Mouse (Mus musculus): ENCODE data around the gene Chmp4b. TPM values are rescaled to one million over a fixed set of nuclear protein-coding genes. Genes with fewer than 3 reads are reported as not detected.

The Chmp4b gene
- total RNA-seq (2014; rRNA removed) (54.4 and 57.7 TPM in 2 replicates), polyA plus RNA-seq (2012; rRNA removed) (37.6 and 37.8 TPM in 2 replicates)

DNA sequence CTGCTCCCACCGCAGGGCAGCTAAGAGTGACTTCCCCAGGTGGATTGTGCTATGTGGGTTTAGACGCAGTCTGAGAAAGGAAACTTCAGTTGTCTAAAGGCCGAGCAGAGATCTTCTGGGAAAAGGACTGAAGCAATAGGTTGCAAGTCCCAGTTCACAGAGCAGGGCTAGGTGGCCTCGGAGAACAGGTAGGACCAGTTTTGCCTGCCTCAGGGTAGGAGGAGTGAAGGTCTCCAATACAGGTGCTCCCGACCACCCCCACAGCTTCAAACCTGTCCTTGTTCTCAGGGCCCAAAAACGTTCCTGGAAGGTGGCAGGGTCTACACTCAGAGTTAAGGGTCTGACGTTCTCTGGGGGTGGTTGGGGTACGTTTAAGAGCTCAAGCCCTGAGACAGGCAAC lies at the start of gene Chmp4b:
Gene Chmp4b, plus strand, starts transcription at position 343 of the 400 bp plus-strand sequence.
- no peaks in the 10 kb centered on the region for H3K79me2 ChIP-seq (ENCODE audit: control insufficient read depth, insufficient read depth, low read length)
- H3K9ac ChIP-seq (ENCODE audit: low read depth, low read length) = no peak within 1 kb of the TSS
- TF ChIP-seq CTCF (IDR thresholded peaks at IDR 0.05; ENCODE audit: low read depth, low read length) = no peak
- TF ChIP-seq POLR2A (IDR thresholded peaks at IDR 0.05; ENCODE audit: extremely low read depth, insufficient read depth, low read length) = no peak
- H3K4me1 ChIP-seq (ENCODE audit: control insufficient read depth, insufficient read depth, low read length) = peaks cover 3% of the 10 kb centered on the region
- no peak within 1 kb of the TSS for H3K4me3 ChIP-seq (ENCODE audit: insufficient read depth, low read depth, low read length)
- no peak for DNase-seq (ENCODE audit: extremely low read depth, low read depth, low spot score)
- no peaks in the 10 kb centered on the region for H3K36me3 ChIP-seq (ENCODE audit: control insufficient read depth, insufficient read depth, low read length)
- no peak within 1 kb of the TSS for H3K27ac ChIP-seq (replicated peaks; ENCODE audit: insufficient read depth, low read depth, low read length)
- H3K27me3 ChIP-seq (ENCODE audit: control insufficient read depth, insufficient read depth, low read length) = no peaks in the 10 kb centered on the region
- WGBS = 60% methylated on average over 8 of the region's 8 CpGs

DNA sequence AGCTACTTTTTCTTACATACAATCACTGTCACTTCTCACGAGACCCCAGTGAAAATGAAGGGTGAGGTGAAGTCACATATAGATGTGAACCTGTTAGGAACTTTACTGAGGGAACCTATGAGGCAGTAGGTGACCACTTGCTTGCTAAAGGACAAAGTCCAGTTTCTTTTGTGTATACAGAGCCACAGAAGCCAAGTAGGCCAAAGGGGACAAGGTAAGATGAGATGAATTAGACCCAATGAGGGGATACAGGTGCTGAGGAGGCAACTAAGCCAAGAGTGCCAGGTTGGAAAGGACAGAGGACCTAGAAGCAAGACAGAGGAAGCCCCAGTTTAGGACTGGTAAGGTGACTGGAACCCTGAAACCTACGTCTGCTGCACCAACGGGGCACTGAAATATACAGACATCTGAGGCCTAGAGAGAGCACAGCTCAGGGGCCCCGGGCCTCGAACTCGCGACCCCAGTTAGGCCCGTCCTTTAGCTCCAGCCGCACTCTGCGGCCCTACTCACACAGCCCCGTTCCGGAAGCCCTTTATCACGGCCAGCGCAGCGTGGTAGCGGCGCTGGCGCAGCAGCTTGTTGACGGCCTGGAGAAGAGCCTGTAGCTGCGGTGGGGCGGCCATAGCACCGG lies 48.4 kb upstream of the Chmp4b start:
- peaks cover 25% of the 10 kb centered on the region for H3K4me1 ChIP-seq (ENCODE audit: control insufficient read depth, insufficient read depth, low read length)
- 2% methylated on average over 22 of the region's 22 CpGs for WGBS
- no peaks in the 10 kb centered on the region for H3K27me3 ChIP-seq (ENCODE audit: control insufficient read depth, insufficient read depth, low read length)
- DNase-seq (ENCODE audit: extremely low read depth, low read depth, low spot score) = peak; percentile 94
- peak overlapping the region; percentile 99 for H3K27ac ChIP-seq (replicated peaks; ENCODE audit: insufficient read depth, low read depth, low read length)
- peaks cover 15% of the 10 kb centered on the region; the same call in 1 of the 2 replicates for H3K79me2 ChIP-seq (ENCODE audit: control insufficient read depth, insufficient read depth, low read length)
- H3K4me3 ChIP-seq (ENCODE audit: insufficient read depth, low read depth, low read length) = peak overlapping the region; percentile 97
- TF ChIP-seq POLR2A (IDR thresholded peaks at IDR 0.05; ENCODE audit: extremely low read depth, insufficient read depth, low read length) = peak; percentile 97
- no peak for TF ChIP-seq CTCF (IDR thresholded peaks at IDR 0.05; ENCODE audit: low read depth, low read length)
- H3K36me3 ChIP-seq (ENCODE audit: control insufficient read depth, insufficient read depth, low read length) = peaks cover 13% of the 10 kb centered on the region; the same call in 1 of the 2 replicates
- H3K9ac ChIP-seq (ENCODE audit: low read depth, low read length) = peak overlapping the region; percentile 98

- under 1% methylated on average over 13 of the region's 13 CpGs for WGBS
These were observed 47.8 kb upstream of the Chmp4b start, which contains the start of gene Pxmp4 for GRCm38 (mm10) chr2:154603638-154604153. TSS of gene Pxmp4 (minus strand) at chr2:154603708.

GRCm38 (mm10) chr2:154604156-154604555 lies 47.3 kb upstream of the Chmp4b start:
- Histone ChIP-seq H3K4me1 (ENCODE audit: control insufficient read depth, insufficient read depth, low read length) (peaks cover 27% of the 10 kb centered on the region), H3K27ac (replicated peaks; ENCODE audit: insufficient read depth, low read depth, low read length) (peak overlapping the region; percentile 75), H3K9ac (ENCODE audit: low read depth, low read length) (peak overlapping the region; percentile 39), H3K4me3 (ENCODE audit: insufficient read depth, low read depth, low read length) (peak overlapping the region; percentile 8; the same call in 1 of the 2 replicates), H3K27me3 (ENCODE audit: control insufficient read depth, insufficient read depth, low read length) (no peaks in the 10 kb centered on the region), H3K79me2 (ENCODE audit: control insufficient read depth, insufficient read depth, low read length) (peaks cover 12% of the 10 kb centered on the region; the same call in 1 of the 2 replicates), H3K36me3 (ENCODE audit: control insufficient read depth, insufficient read depth, low read length) (peaks cover 10% of the 10 kb centered on the region; the same call in 1 of the 2 replicates)
- no peak for TF ChIP-seq CTCF (IDR thresholded peaks at IDR 0.05; ENCODE audit: low read depth, low read length)
- no peak for TF ChIP-seq POLR2A (IDR thresholded peaks at IDR 0.05; ENCODE audit: extremely low read depth, insufficient read depth, low read length)
- DNase-seq (ENCODE audit: extremely low read depth, low read depth, low spot score) = no peak
- 11% methylated on average over 7 of the region's 7 CpGs for WGBS

More at GRCm38 (mm10) chr2:154603638-154604153, 47.8 kb upstream of the Chmp4b start, which contains the start of gene Pxmp4:
- Histone ChIP-seq H3K36me3 (ENCODE audit: control insufficient read depth, insufficient read depth, low read length) (peaks cover 13% of the 10 kb centered on the region; the same call in 1 of the 2 replicates), H3K27me3 (ENCODE audit: control insufficient read depth, insufficient read depth, low read length) (no peaks in the 10 kb centered on the region), H3K27ac (replicated peaks; ENCODE audit: insufficient read depth, low read depth, low read length) (peak within 1 kb of the TSS; percentile 99), H3K4me3 (ENCODE audit: insufficient read depth, low read depth, low read length) (peak within 1 kb of the TSS; percentile 97), H3K9ac (ENCODE audit: low read depth, low read length) (peak within 1 kb of the TSS; percentile 98), H3K4me1 (ENCODE audit: control insufficient read depth, insufficient read depth, low read length) (peaks cover 25% of the 10 kb centered on the region), H3K79me2 (ENCODE audit: control insufficient read depth, insufficient read depth, low read length) (peaks cover 15% of the 10 kb centered on the region; the same call in 1 of the 2 replicates)
- TF ChIP-seq CTCF (IDR thresholded peaks at IDR 0.05; ENCODE audit: low read depth, low read length) = no peak
- peak; percentile 100 for DNase-seq (ENCODE audit: extremely low read depth, low read depth, low spot score)

GRCm38 (mm10) chr2:154606965-154607364 lies 44.5 kb upstream of the Chmp4b start:
- H3K4me1 ChIP-seq (ENCODE audit: control insufficient read depth, insufficient read depth, low read length) = peaks cover 26% of the 10 kb centered on the region
- H3K36me3 ChIP-seq (ENCODE audit: control insufficient read depth, insufficient read depth, low read length) = no peaks in the 10 kb centered on the region
- no peak overlapping the region for H3K4me3 ChIP-seq (ENCODE audit: insufficient read depth, low read depth, low read length)
- no peak overlapping the region for H3K9ac ChIP-seq (ENCODE audit: low read depth, low read length)
- H3K27me3 ChIP-seq (ENCODE audit: control insufficient read depth, insufficient read depth, low read length) = no peaks in the 10 kb centered on the region
- peaks cover 5% of the 10 kb centered on the region; the same call in 1 of the 2 replicates for H3K79me2 ChIP-seq (ENCODE audit: control insufficient read depth, insufficient read depth, low read length)
- DNase-seq (ENCODE audit: extremely low read depth, low read depth, low spot score) = peak; percentile 84
- TF ChIP-seq CTCF (IDR thresholded peaks at IDR 0.05; ENCODE audit: low read depth, low read length) (no peak), POLR2A (IDR thresholded peaks at IDR 0.05; ENCODE audit: extremely low read depth, insufficient read depth, low read length) (no peak)
- no peak overlapping the region for H3K27ac ChIP-seq (replicated peaks; ENCODE audit: insufficient read depth, low read depth, low read length)
- 22% methylated on average over 1 of the region's 1 CpGs for WGBS

Data from liver, adult 2 months (tissue).